Mouse (Mus musculus) CH12.LX (cell line): ENCODE results near the gene Cpsf4. TPM values are rescaled to one million over a fixed set of nuclear protein-coding genes. Genes with fewer than 3 reads are reported as not detected.
A peak's percentile ranks its signal among the peaks of the same experiment; 100 is the strongest.

ENCODE experiments used
- DNase-seq: peaks from one replicate; pipeline ENCODE4 v3.0.0-alpha.2; 2013; ENCODE audit errors: extremely low read depth
- H3K27ac ChIP-seq: 2 replicates; pipeline ENCODE4 v1.5.1; 2012; ENCODE audit warnings: low read depth, mild to moderate bottlenecking, control low read depth, moderate library complexity; ENCODE audit not compliant: insufficient read depth
- H3K27me3 ChIP-seq: replicated peaks from 2 replicates; pipeline ENCODE3; 2012; ENCODE audit warnings: inconsistent platforms
- H3K36me3 ChIP-seq, 2 experiments: replicated peaks in 1 of 2; 2 replicates each; pipeline versions ENCODE3 to v1.6.1; 2012; ENCODE audit warnings: inconsistent platforms in 1 of 2, low read length in 1 of 2, mild to moderate bottlenecking in 1 of 2, mixed read lengths in 1 of 2, moderate library complexity in 1 of 2; ENCODE audit not compliant: control insufficient read depth in 1 of 2, insufficient read depth in 1 of 2
- H3K4me1 ChIP-seq, 2 experiments: 2 replicates each; pipeline ENCODE4 v1.6.1; 2012; ENCODE audit warnings: inconsistent platforms in 1 of 2, moderate library complexity in 1 of 2; ENCODE audit not compliant: insufficient read depth in 2 of 2, control insufficient read depth in 1 of 2
- H3K4me2 ChIP-seq: 2 replicates; pipeline ENCODE4 v1.6.1; 2012; ENCODE audit warnings: low read depth, mild to moderate bottlenecking, control low read depth; ENCODE audit not compliant: poor library complexity, insufficient read depth, severe bottlenecking
- H3K4me3 ChIP-seq, 3 experiments: fragments of 150-350 bp in 1 of 3; sonication (generic) in 1 of 3; replicated peaks in 1 of 3; 2 replicates each; pipeline versions ENCODE3 to v1.5.1; 2011 to 2012; ENCODE audit warnings: low read depth in 2 of 3, low read length in 2 of 3, mild to moderate bottlenecking in 2 of 3, moderate library complexity in 2 of 3, control low read depth in 1 of 3, improper control_type of control experiment in 1 of 3, inconsistent platforms in 1 of 3, mixed read lengths in 1 of 3; ENCODE audit not compliant: poor library complexity in 1 of 3
- H3K79me2 ChIP-seq: replicated peaks from 2 replicates; pipeline ENCODE4 v1.6.1; 2012; ENCODE audit warnings: mild to moderate bottlenecking, moderate library complexity; ENCODE audit not compliant: control insufficient read depth, poor library complexity, insufficient read depth, severe bottlenecking; ENCODE audit errors: extremely low read depth
- H3K9ac ChIP-seq: 2 replicates; pipeline ENCODE4 v1.6.1; 2012; ENCODE audit warnings: low read depth, mild to moderate bottlenecking, control low read depth, moderate library complexity; ENCODE audit not compliant: insufficient read depth
- H3K9me3 ChIP-seq: replicated peaks from 2 replicates; pipeline ENCODE3; 2012; ENCODE audit warnings: low read length, inconsistent platforms, mixed read lengths
- BHLHE40 ChIP-seq: IDR thresholded peaks from 2 replicates; pipeline ENCODE4 v1.6.1; 2011; ENCODE audit warnings: mild to moderate bottlenecking, low read depth, low read length, improper control_type of control experiment
- CHD2 ChIP-seq: IDR thresholded peaks from 2 replicates; pipeline ENCODE4 v1.6.1; 2011; ENCODE audit warnings: low read length, improper control_type of control experiment
- CTCF ChIP-seq, 2 experiments: IDR thresholded peaks in 1 of 2; conservative IDR thresholded peaks in 1 of 2; 2 replicates each; pipeline ENCODE4 v1.5.1; 2011 to 2012; ENCODE audit warnings: low read depth in 2 of 2, low read length in 2 of 2, improper control_type of control experiment in 1 of 2, inconsistent platforms in 1 of 2, mild to moderate bottlenecking in 1 of 2, moderate library complexity in 1 of 2
- E2F4 ChIP-seq: IDR thresholded peaks from 2 replicates; pipeline ENCODE4 v1.6.1; 2011; ENCODE audit warnings: low read depth, low read length, improper control_type of control experiment; ENCODE audit not compliant: insufficient replicate concordance
- ELF1 ChIP-seq: IDR thresholded peaks from 2 replicates; pipeline ENCODE4 v1.6.1; 2014; ENCODE audit warnings: low read depth, mild to moderate bottlenecking, inconsistent platforms, low read length, improper control_type of control experiment
- GABPA ChIP-seq: IDR thresholded peaks from 2 replicates; pipeline ENCODE4 v1.6.1; 2012; ENCODE audit warnings: low read depth, low read length, improper control_type of control experiment, inconsistent platforms; ENCODE audit not compliant: insufficient replicate concordance
- HCFC1 ChIP-seq: IDR thresholded peaks from 2 replicates; pipeline ENCODE4 v1.6.1; 2012; ENCODE audit warnings: low read depth, mild to moderate bottlenecking, inconsistent platforms, low read length, improper control_type of control experiment
- IRF4 ChIP-seq: IDR thresholded peaks from 2 replicates; pipeline ENCODE4 v1.6.1; 2014; ENCODE audit warnings: low read depth, mild to moderate bottlenecking, inconsistent platforms, low read length, improper control_type of control experiment
- JUN ChIP-seq: IDR thresholded peaks from 2 replicates; pipeline ENCODE4 v1.6.1; 2011; ENCODE audit warnings: low read depth, mild to moderate bottlenecking, low read length, improper control_type of control experiment, moderate library complexity; ENCODE audit not compliant: insufficient read depth
- JUND ChIP-seq: conservative IDR thresholded peaks from 2 replicates; pipeline ENCODE4 v1.6.1; 2011; ENCODE audit warnings: low read depth, low read length, improper control_type of control experiment
- KAT2A ChIP-seq: IDR thresholded peaks from 2 replicates; pipeline ENCODE4 v1.6.1; 2012; ENCODE audit warnings: low read length, improper control_type of control experiment, inconsistent platforms; ENCODE audit not compliant: insufficient replicate concordance
- MAZ ChIP-seq: IDR thresholded peaks from 2 replicates; pipeline ENCODE4 v1.6.1; 2012; ENCODE audit warnings: low read depth, mild to moderate bottlenecking, inconsistent platforms, low read length, improper control_type of control experiment, moderate library complexity
- MEF2A ChIP-seq: IDR thresholded peaks from 2 replicates; pipeline ENCODE4 v1.6.1; 2014; ENCODE audit warnings: low read depth, mild to moderate bottlenecking, inconsistent platforms, low read length, improper control_type of control experiment, borderline replicate concordance
- MXI1 ChIP-seq: IDR thresholded peaks from 2 replicates; pipeline ENCODE4 v1.6.1; 2011; ENCODE audit warnings: mild to moderate bottlenecking, low read depth, low read length, improper control_type of control experiment
- NELFE ChIP-seq: IDR thresholded peaks from 2 replicates; pipeline ENCODE4 v1.6.1; 2011; ENCODE audit warnings: low read depth, low read length, improper control_type of control experiment
- NRF1 ChIP-seq: IDR thresholded peaks from 2 replicates; pipeline ENCODE4 v1.6.1; 2014; ENCODE audit warnings: low read depth, mild to moderate bottlenecking, inconsistent platforms, low read length, improper control_type of control experiment, moderate library complexity
- PAX5 ChIP-seq: IDR thresholded peaks from 2 replicates; pipeline ENCODE4 v1.6.1; 2012; ENCODE audit warnings: low read length, inconsistent platforms, mixed read lengths
- POLR2A ChIP-seq: IDR thresholded peaks from 2 replicates; pipeline ENCODE4 v1.6.1; 2011; ENCODE audit warnings: low read depth, mild to moderate bottlenecking, improper control_type of control experiment, low read length
- SIN3A ChIP-seq: IDR thresholded peaks from 2 replicates; pipeline ENCODE4 v1.6.1; 2012; ENCODE audit warnings: low read length, improper control_type of control experiment, inconsistent platforms
- TBP ChIP-seq: conservative IDR thresholded peaks from 2 replicates; pipeline ENCODE4 v1.6.1; 2011; ENCODE audit warnings: low read depth, low read length, improper control_type of control experiment
- TCF12 ChIP-seq: IDR thresholded peaks from 2 replicates; pipeline ENCODE4 v1.6.1; 2014; ENCODE audit warnings: low read depth, mild to moderate bottlenecking, inconsistent platforms, low read length, improper control_type of control experiment
- UBTF ChIP-seq: IDR thresholded peaks from 2 replicates; pipeline ENCODE4 v1.6.1; 2012; ENCODE audit warnings: low read depth, mild to moderate bottlenecking, inconsistent platforms, low read length, improper control_type of control experiment, moderate library complexity
- ZC3H11A ChIP-seq: IDR thresholded peaks from 2 replicates; pipeline ENCODE4 v1.6.1; 2012; ENCODE audit warnings: low read depth, mild to moderate bottlenecking, inconsistent platforms, low read length, improper control_type of control experiment
- ZKSCAN1 ChIP-seq: IDR thresholded peaks from 2 replicates; pipeline ENCODE4 v1.6.1; 2012; ENCODE audit warnings: low read depth, inconsistent platforms, low read length, improper control_type of control experiment, borderline replicate concordance
- ZMIZ1 ChIP-seq: IDR thresholded peaks from 2 replicates; pipeline ENCODE4 v1.6.1; 2012; ENCODE audit warnings: low read depth, mild to moderate bottlenecking, inconsistent platforms, low read length, improper control_type of control experiment
- dilution Hi-C: fragments of 300-500 bp; cut with MboI; formaldehyde crosslinking; loops from 2 replicates; pipeline ENCODE4 v1.14.3; 2020; ENCODE audit warnings: low sequenced_read_pairs; ENCODE audit not compliant: extremely low pct_unique_long_range_greater_than_20kb, extremely low pct_ligation_motif_present
- in situ Hi-C: fragments of 300-500 bp; cut with MboI; formaldehyde crosslinking; loops from 3 replicates; pipeline ENCODE4 v1.14.3; 2019; ENCODE audit warnings: low sequenced_read_pairs, low pct_ligation_motif_present, low pct_unique_long_range_greater_than_20kb, mixed read lengths
- polyA plus RNA-seq: library from polyadenylated mRNA; unstranded; fragments of >175 nt; gene quantifications from 2 replicates; pipeline ENCODE4 v1.2.1, GENCODE M21; 2012; ENCODE audit warnings: low read depth; ENCODE audit not compliant: insufficient read length
- total RNA-seq, 2 experiments: library from RNA; depleted of rRNA; stranded (reverse); fragments of 300-350 nt in 1 of 2; fragments of >200 nt in 1 of 2; gene quantifications; 2 replicates each; pipeline ENCODE4 v1.2.3; 2012 to 2014

Gene Cpsf4
- total and polyA plus RNA-seq, 3 experiments, result 56.3 to 70.7 (median 59.2) TPM

- Histone ChIP-seq H3K4me1 (peaks cover 6 to 41% of the 10 kb centered on the region in 2 experiments; a peak in 3 of 4 replicates), H3K4me3 (no peak overlapping the region), H3K79me2 (peaks cover 20% of the 10 kb centered on the region), H3K9ac (no peak overlapping the region), H3K9me3 (no peaks in the 10 kb centered on the region)
- DNase-seq, result no peak
- dilution Hi-C loops, result no loop called here
- TF ChIP-seq ZKSCAN1 (no peak), CTCF (conservative IDR thresholded peaks at IDR 0.05 in 1 of 2, IDR thresholded peaks at IDR 0.05 in 1 of 2; ENCODE audit: low read depth in 2 of 2, low read length in 2 of 2) (peak in 1 of 2 experiments; percentile 30; a peak in 2 of 4 replicates)
- TF ChIP-seq, all 38 proteins: peak for 1
- in situ Hi-C loops, result no loop called here
- peaks cover 19 to 21% of the 10 kb centered on the region in 2 experiments for H3K36me3 ChIP-seq
- no peak overlapping the region for H3K27ac ChIP-seq
- no peak overlapping the region for H3K4me2 ChIP-seq
- H3K27me3 ChIP-seq, result no peaks in the 10 kb centered on the region
These were observed 35.4 kb downstream of the Cpsf4 start for GRCm38 (mm10) chr5:145202446-145202845.

- TF ChIP-seq KAT2A (peak; percentile 79; the same call in 1 of the 2 replicates), ZKSCAN1 (no peak), ZMIZ1 (peak; percentile 68; the same call in 1 of the 2 replicates), NRF1 (peak; percentile 13; the same call in 1 of the 2 replicates), E2F4 (peak; percentile 19; the same call in 1 of the 2 replicates), GABPA (peak; percentile 76; the same call in 1 of the 2 replicates), CHD2 (peak; percentile 54), ELF1 (peak; percentile 91), SIN3A (peak; percentile 92), UBTF (no peak), JUN (no peak), CTCF (conservative IDR thresholded peaks at IDR 0.05 in 1 of 2, IDR thresholded peaks at IDR 0.05 in 1 of 2; ENCODE audit: low read depth in 2 of 2, low read length in 2 of 2) (no peak), PAX5 (no peak), TCF12 (peak; percentile 45; the same call in 1 of the 2 replicates), ZC3H11A (no peak), TBP (peak; percentile 89; the same call in 1 of the 2 replicates), IRF4 (peak; percentile 45; the same call in 1 of the 2 replicates), HCFC1 (peak; percentile 84), MXI1 (peak; percentile 77), MAZ (peak; percentile 35; the same call in 1 of the 2 replicates), MEF2A (peak; percentile 58; the same call in 1 of the 2 replicates), BHLHE40 (0 out of 2 replicates have a peak, but pooled peaks have one; percentile 16), POLR2A (peak; percentile 80), NELFE (peak; percentile 75), JUND (peak; percentile 30; the same call in 1 of the 2 replicates)
- H3K9me3 ChIP-seq, result no peaks in the 10 kb centered on the region
- H3K4me1 ChIP-seq, result peaks cover 3 to 35% of the 10 kb centered on the region in 2 experiments; a peak in 3 of 4 replicates
- peak within 1 kb of the TSS; percentile 85 for H3K9ac ChIP-seq
- H3K27ac ChIP-seq, result peak within 1 kb of the TSS; percentile 41
- dilution Hi-C loops, result no loop called here
- H3K36me3 ChIP-seq, result peaks cover 10 to 14% of the 10 kb centered on the region in 2 experiments
- DNase-seq, result peak; percentile 99
- H3K4me3 ChIP-seq, result peak within 1 kb of the TSS; percentile 65 to 80 (median 66)
- H3K27me3 ChIP-seq, result no peaks in the 10 kb centered on the region
- H3K4me2 ChIP-seq, result peak within 1 kb of the TSS; percentile 65
- in situ Hi-C loops, result no loop called here
- peaks cover 20% of the 10 kb centered on the region for H3K79me2 ChIP-seq
These were observed 37.1 kb downstream of the Cpsf4 start, which contains the start of gene Zkscan5 for GRCm38 (mm10) chr5:145203936-145204691. Gene Zkscan5 (plus strand): TSS chr5:145204562.
